8 mouse cellular contexts compared by ENCODE assay signal in genomic region chr2:165883006-165883405, GRCm38 (mm10). TPM values are rescaled to one million over a fixed set of nuclear protein-coding genes. Genes with fewer than 3 reads are reported as not detected.
DNase-seq lines count a peak whose midpoint lies in the region; ATAC-seq and TF ChIP-seq lines count a peak whose summit lies in the region.

No protein-coding gene starts in this region.

- TF ChIP-seq CTCF in midbrain, postnatal 0 days (IDR thresholded peaks at IDR 0.05), result no peak; the same call in 1 of the 2 replicates

- ATAC-seq in embryonic facial prominence, embryonic 12.5 days (ENCODE audit: insufficient number of reproducible peaks, insufficient read depth, low FRiP score, low TSS enrichment), result no peak
- no peak for ATAC-seq in limb, embryonic 15.5 days (ENCODE audit: insufficient number of reproducible peaks, low FRiP score, low TSS enrichment, low read depth)
- ATAC-seq in midbrain, postnatal 0 days (ENCODE audit: low FRiP score), result no peak
- ATAC-seq in frontal cortex, adult (ENCODE audit: low TSS enrichment), result no peak

- H3K4me3 ChIP-seq in embryonic facial prominence, embryonic 12.5 days, result peak overlapping the region; percentile 29
- H3K4me3 ChIP-seq in limb, embryonic 15.5 days, result peak overlapping the region; percentile 33
- H3K4me3 ChIP-seq in midbrain, postnatal 0 days (ENCODE audit: low read depth, low read length), result peak overlapping the region; percentile 23

- no peaks in the 10 kb centered on the region for H3K9me3 ChIP-seq in embryonic facial prominence, embryonic 12.5 days
- H3K9me3 ChIP-seq in limb, embryonic 15.5 days, result no peaks in the 10 kb centered on the region
- no peaks in the 10 kb centered on the region for H3K9me3 ChIP-seq in midbrain, postnatal 0 days (ENCODE audit: low read length)

- H3K36me3 ChIP-seq in embryonic facial prominence, embryonic 12.5 days, result no peaks in the 10 kb centered on the region
- no peaks in the 10 kb centered on the region for H3K36me3 ChIP-seq in limb, embryonic 15.5 days
- H3K36me3 ChIP-seq in midbrain, postnatal 0 days (ENCODE audit: insufficient read depth, low read length), result no peaks in the 10 kb centered on the region

- H3K27me3 ChIP-seq in embryonic facial prominence, embryonic 12.5 days, result no peaks in the 10 kb centered on the region
- no peaks in the 10 kb centered on the region for H3K27me3 ChIP-seq in limb, embryonic 15.5 days
- H3K27me3 ChIP-seq in midbrain, postnatal 0 days (ENCODE audit: insufficient read depth, low read length), result no peaks in the 10 kb centered on the region

- H3K4me1 ChIP-seq in embryonic facial prominence, embryonic 12.5 days, result peaks cover 98% of the 10 kb centered on the region
- H3K4me1 ChIP-seq in limb, embryonic 15.5 days, result peaks cover 98% of the 10 kb centered on the region
- peaks cover 59% of the 10 kb centered on the region for H3K4me1 ChIP-seq in midbrain, postnatal 0 days (ENCODE audit: insufficient read depth, low read length)

- peak overlapping the region; percentile 68 for H3K4me2 ChIP-seq in embryonic facial prominence, embryonic 12.5 days (replicated peaks)
- H3K4me2 ChIP-seq in limb, embryonic 15.5 days, result peak overlapping the region; percentile 49
- H3K4me2 ChIP-seq in midbrain, postnatal 0 days (ENCODE audit: low read depth, low read length, poor library complexity, severe bottlenecking), result peak overlapping the region; percentile 63

- peak; percentile 97 for DNase-seq in heart, adult 11 months
- DNase-seq in heart, postnatal 25 days (ENCODE audit: low spot score), result no peak
- DNase-seq in heart, postnatal 4 days, result peak; percentile 48
- peak; percentile 37 for DNase-seq in midbrain, postnatal 0 days (ENCODE audit: low spot score)
- no peak for DNase-seq in left cerebral cortex, postnatal 10 days (ENCODE audit: extremely low spot score in 1 of 2, low spot score in 2 of 2)

- intact Hi-C loops in heart, postnatal 25 days (cut with DNase I), result loop anchor here (2.0 kb wide), 1 partner anchor 24 kb away; no protein-coding TSS in a partner anchor
- intact Hi-C loops in left cerebral cortex, postnatal 10 days (cut with DNase I), result no loop called here

- H3K27ac ChIP-seq in embryonic facial prominence, embryonic 12.5 days, result peak overlapping the region; percentile 100
- H3K27ac ChIP-seq in limb, embryonic 15.5 days, result peak overlapping the region; percentile 100
- peak overlapping the region; percentile 100 for H3K27ac ChIP-seq in midbrain, postnatal 0 days (ENCODE audit: low read depth, low read length)

- WGBS in embryonic facial prominence, embryonic 12.5 days, result 5% methylated on average over 6 of the region's 6 CpGs
- WGBS in limb, embryonic 15.5 days, result 2% methylated on average over 6 of the region's 6 CpGs
- 13% methylated on average over 6 of the region's 6 CpGs for WGBS in midbrain, postnatal 0 days

- H3K9ac ChIP-seq in embryonic facial prominence, embryonic 12.5 days, result peak overlapping the region; percentile 65
- H3K9ac ChIP-seq in limb, embryonic 15.5 days, result peak overlapping the region; percentile 11; the same call in 1 of the 2 replicates
- H3K9ac ChIP-seq in midbrain, postnatal 0 days (replicated peaks; ENCODE audit: low read length, poor library complexity, severe bottlenecking), result peak overlapping the region; percentile 65

RNA-seq across cellular contexts. Expression of gene Zmynd8, which starts 15.8 kb away (rescaled TPM):
- 10 to 100 TPM; 44.5 to 48.7 TPM for total RNA-seq in heart, postnatal 25 days (2021)
- polyA plus RNA-seq in embryonic facial prominence, embryonic 12.5 days (2016; fragmentation: Nextera tagmentation; extraction: Ambion mirVana), result 58.9 and 64.2 TPM in 2 replicates
- 10 to 100 TPM; 49.5 to 50.4 TPM for total RNA-seq in heart, postnatal 4 days (2021)
- polyA plus RNA-seq in limb, embryonic 15.5 days (2015; fragmentation: Nextera tagmentation; extraction: Ambion mirVana), result 40.4 and 52.2 TPM in 2 replicates
- total RNA-seq in midbrain, postnatal 0 days (2014; rRNA removed), result 55.9 and 73.4 TPM in 2 replicates
- 56.8 and 59.0 TPM in 2 replicates for polyA plus RNA-seq in midbrain, postnatal 0 days (2015; fragmentation: Nextera tagmentation; extraction: Ambion mirVana)
- total RNA-seq in left cerebral cortex, postnatal 10 days (2021), result 100 to 1,000 TPM; 101 to 104 TPM

Comparison
In these comparisons a context has a peak if more than half of its experiments do, and no peak if none do; other contexts are left out.
1. DNase-seq: peak in heart, adult 11 months (single experiment), heart, postnatal 4 days (single experiment) and midbrain, postnatal 0 days (single experiment); none in heart, postnatal 25 days (single experiment) and left cerebral cortex, postnatal 10 days (0 of 2).
2. H3K9ac ChIP-seq: peak in every context shown above with its lines; median percentile 65 in embryonic facial prominence, embryonic 12.5 days; 65 in midbrain, postnatal 0 days; 11 in limb, embryonic 15.5 days.
3. Peak in every context shown above with its lines, with median percentiles within 50 percentile points of each other: H3K27ac ChIP-seq, H3K4me2 ChIP-seq and H3K4me3 ChIP-seq.